Mouse (Mus musculus) ES-Bruce4 (cell line): ENCODE data around the gene Ang2. TPM values are rescaled to one million over a fixed set of nuclear protein-coding genes. Genes with fewer than 3 reads are reported as not detected.

ENCODE experiments used
- H3K27ac ChIP-seq: 2 replicates; pipeline ENCODE4 v1.5.1; 2012; ENCODE audit warnings: low read length, inconsistent platforms; ENCODE audit not compliant: insufficient read depth
- H3K27me3 ChIP-seq: 2 replicates; pipeline ENCODE4 v1.6.1; 2012; ENCODE audit warnings: mild to moderate bottlenecking, low read length, inconsistent platforms; ENCODE audit not compliant: control insufficient read depth, poor library complexity, insufficient read depth, severe bottlenecking
- H3K36me3 ChIP-seq: 2 replicates; pipeline ENCODE4 v1.6.1; 2012; ENCODE audit warnings: inconsistent platforms, mild to moderate bottlenecking, low read length, moderate library complexity; ENCODE audit not compliant: control insufficient read depth, poor library complexity, insufficient read depth, severe bottlenecking
- H3K4me1 ChIP-seq: one replicate; pipeline ENCODE4 v1.8.1; 2011; ENCODE audit warnings: low read length; ENCODE audit not compliant: control insufficient read depth, insufficient read depth
- H3K4me3 ChIP-seq: 2 replicates; pipeline ENCODE4 v1.5.1; 2011; ENCODE audit warnings: low read depth, mild to moderate bottlenecking, low read length
- H3K9ac ChIP-seq: 2 replicates; pipeline ENCODE4 v1.6.1; 2012; ENCODE audit warnings: low read depth, mild to moderate bottlenecking, inconsistent platforms; ENCODE audit not compliant: poor library complexity, severe bottlenecking
- H3K9me3 ChIP-seq: replicated peaks from 2 replicates; pipeline ENCODE4 v1.6.1; 2012; ENCODE audit warnings: mild to moderate bottlenecking, low read length, inconsistent platforms; ENCODE audit not compliant: control insufficient read depth, poor library complexity, insufficient read depth, severe bottlenecking
- CTCF ChIP-seq: IDR thresholded peaks from one replicate; pipeline ENCODE4 v1.8.1; 2011; ENCODE audit warnings: low read depth, low read length
- EP300 ChIP-seq: IDR thresholded peaks from 2 replicates; pipeline ENCODE4 v1.6.1; 2011; ENCODE audit warnings: low read depth, low read length; ENCODE audit not compliant: insufficient read depth
- POLR2A ChIP-seq: IDR thresholded peaks from one replicate; pipeline ENCODE4 v1.8.1; 2011; ENCODE audit warnings: low read length; ENCODE audit not compliant: insufficient read depth
- polyA plus RNA-seq: library from polyadenylated mRNA; stranded (reverse); fragments of >200 nt; gene quantifications from 2 replicates; pipeline ENCODE4 v1.2.4, GENCODE M21; 2011; ENCODE audit warnings: low read depth; ENCODE audit not compliant: missing spikeins, insufficient read depth, insufficient read length

Gene Ang2
- polyA plus RNA-seq, 1 experiment, result not detected

DNA sequence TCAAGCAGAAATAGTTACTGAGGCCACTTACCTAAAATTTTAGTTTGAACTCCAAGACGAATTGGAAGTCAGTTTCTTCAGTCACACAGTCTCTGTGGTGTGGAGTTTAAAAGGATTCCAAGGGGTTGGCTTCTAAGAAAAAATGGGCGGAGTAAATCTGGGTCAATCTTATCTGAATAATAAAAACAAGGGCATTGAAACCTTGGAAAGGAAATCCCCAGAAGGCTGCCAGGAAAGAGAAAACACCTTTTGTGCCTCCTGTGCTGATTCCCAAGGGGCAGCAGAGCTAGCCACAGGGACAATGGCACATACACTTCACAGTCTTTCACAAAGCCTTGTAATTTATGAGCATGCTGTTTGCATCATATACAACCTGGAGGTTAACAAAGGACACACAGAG lies 52.3 kb downstream of the Ang2 start, which contains the start of gene Rnase1:
Rnase1 (minus strand) TSS at position 101 of the 400 bp plus-strand sequence.
- TF ChIP-seq EP300 (no peak), CTCF (no peak), POLR2A (no peak)
- Histone ChIP-seq H3K9ac (no peak within 1 kb of the TSS), H3K27me3 (no peaks in the 10 kb centered on the region)

DNA sequence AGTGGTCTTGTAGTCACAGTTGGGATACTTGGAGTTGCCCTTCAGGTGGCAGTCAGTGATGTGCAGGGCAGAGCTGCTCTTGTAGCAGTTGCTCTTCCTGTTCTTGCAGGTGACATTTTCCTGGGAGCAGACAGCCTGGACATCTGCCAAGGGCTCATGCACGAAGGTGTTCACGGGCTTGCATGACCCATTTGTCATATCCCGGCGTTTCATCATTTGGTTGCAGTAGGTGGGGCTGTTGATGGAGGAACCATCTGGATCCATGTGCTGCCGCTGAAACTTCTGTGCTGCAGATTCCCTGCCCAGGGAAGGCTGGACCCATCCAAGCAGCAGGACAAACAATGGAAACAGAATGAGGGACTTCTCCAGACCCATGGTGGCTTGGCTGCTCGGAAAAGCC lies 53.4 kb downstream of the Ang2 start:
- Histone ChIP-seq H3K4me3 (no peak overlapping the region), H3K27ac (no peak overlapping the region), H3K4me1 (peaks cover 3% of the 10 kb centered on the region), H3K36me3 (no peaks in the 10 kb centered on the region), H3K9ac (no peak overlapping the region), H3K27me3 (no peaks in the 10 kb centered on the region), H3K9me3 (0 out of 2 replicates have a peak, but pooled peaks cover under 1% of the 10 kb centered on the region)
- TF ChIP-seq EP300 (no peak), CTCF (no peak), POLR2A (no peak)

More for the DNA sequence above, 52.3 kb downstream of the Ang2 start, which contains the start of gene Rnase1:
- Histone ChIP-seq H3K4me1 (peaks cover 3% of the 10 kb centered on the region), H3K9me3 (no peaks in the 10 kb centered on the region), H3K27ac (no peak within 1 kb of the TSS), H3K4me3 (no peak within 1 kb of the TSS), H3K36me3 (no peaks in the 10 kb centered on the region)

Other genes starting within 250 kb of the Ang2 start
- gene Pnp2, start 243.2 kb downstream of the Ang2 start, polyA plus RNA-seq, result 6.1 and 9.4 TPM in 2 replicates
- gene Rnase10, start 191.4 kb downstream of the Ang2 start, polyA plus RNA-seq, result not detected in 2 replicates
- not detected in 2 replicates for gene Rnase9, start 157.3 kb downstream of the Ang2 start, polyA plus RNA-seq
- gene Rnase11, start 149.0 kb downstream of the Ang2 start, polyA plus RNA-seq, result not detected in 2 replicates
- gene Rnase12, start 141.5 kb downstream of the Ang2 start, polyA plus RNA-seq, result not detected in 2 replicates
- gene Olfr750, start 124.7 kb downstream of the Ang2 start, polyA plus RNA-seq, result not detected in 2 replicates
- 7.0 and 7.2 TPM in 2 replicates for gene Rnase4, start 108.1 kb downstream of the Ang2 start, polyA plus RNA-seq
- 3.2 and 3.6 TPM in 2 replicates for gene Ang, start 108.0 kb downstream of the Ang2 start, polyA plus RNA-seq
- not detected in 2 replicates for gene Eddm3b, start 84.7 kb downstream of the Ang2 start, polyA plus RNA-seq
- not detected in 2 replicates for gene Rnase6, start 75.2 kb downstream of the Ang2 start, polyA plus RNA-seq
- gene Rnase1, start 52.4 kb downstream of the Ang2 start, polyA plus RNA-seq, result not detected in 2 replicates
- gene Rnase2b, start 36.9 kb downstream of the Ang2 start, polyA plus RNA-seq, result not detected in 2 replicates
- not detected in 2 replicates for gene Ear14, start 4.2 kb upstream of the Ang2 start, polyA plus RNA-seq
- not detected in 2 replicates for gene Rnase2a, start 57.0 kb upstream of the Ang2 start, polyA plus RNA-seq
- gene Gm7247, start 162.6 kb upstream of the Ang2 start, polyA plus RNA-seq, result not detected in 2 replicates
- gene Vmn2r88, start 211.7 kb upstream of the Ang2 start, polyA plus RNA-seq, result not detected in 2 replicates